Mouse (Mus musculus): ENCODE data around the gene Afap1l2.

DNA sequence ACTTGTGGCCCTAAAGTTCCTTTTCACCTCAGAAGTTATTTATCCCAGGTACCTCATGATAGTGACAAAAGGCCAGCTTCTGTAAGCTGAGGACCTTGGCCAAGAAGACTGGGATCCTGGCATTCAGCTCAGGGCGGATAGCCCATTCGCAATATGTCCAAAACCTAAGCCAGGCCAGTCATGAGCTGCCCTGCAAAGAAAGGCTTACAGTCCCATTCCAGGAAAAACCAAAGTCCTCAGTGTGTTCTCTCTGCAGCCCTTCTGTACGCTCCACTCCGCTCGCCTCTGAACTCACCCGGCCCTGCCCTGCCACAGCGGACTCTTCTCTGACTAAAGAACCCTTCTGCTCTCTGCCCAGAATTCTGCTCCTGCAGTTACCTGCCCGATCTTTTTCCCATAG, 71.8 kb downstream of the Afap1l2 start:
- no peak for TF ChIP-seq POLR2A (IDR thresholded peaks at IDR 0.05; ENCODE audit: control insufficient read depth, extremely low read depth, insufficient read depth, low read length, poor library complexity)
- TF ChIP-seq CTCF (IDR thresholded peaks at IDR 0.05; ENCODE audit: borderline replicate concordance, control insufficient read depth, extremely low read depth, insufficient read depth, low read length, poor library complexity) = no peak

All from thymus, adult 2 months (tissue).